Mouse (Mus musculus) liver, embryonic 15.5 days (tissue): ENCODE measurements around the gene Sh2d2a. TPM values are rescaled to one million over a fixed set of nuclear protein-coding genes. Genes with fewer than 3 reads are reported as not detected.
A peak's percentile ranks its signal among the peaks of the same experiment; 100 is the strongest.
"Not testable (repeated sequence)": the region's sequence is repeated elsewhere in the genome, so short reads cannot be mapped to it uniquely, and the experiment has no call there.

Experiments used
- ATAC-seq: fragments of 200-750 bp; cut with Nextera tagmentation; 2 replicates; pipeline ENCODE4 v1.8.0; 2017; ENCODE audit warnings: moderate number of reproducible peaks, mild to moderate bottlenecking, moderate library complexity; ENCODE audit not compliant: insufficient read depth
- H3K27ac ChIP-seq: fragments of 300-500 bp; sonication (generic); replicated peaks from 2 replicates; pipeline ENCODE4 v1.5.1; 2015; ENCODE audit warnings: mild to moderate bottlenecking, inconsistent platforms
- H3K27me3 ChIP-seq: fragments of 300-500 bp; sonication (generic); 2 replicates; pipeline ENCODE4 v1.6.1; 2015; ENCODE audit warnings: mild to moderate bottlenecking, inconsistent platforms
- H3K36me3 ChIP-seq: fragments of 300-500 bp; sonication (generic); replicated peaks from 2 replicates; pipeline ENCODE4 v1.6.1; 2015; ENCODE audit warnings: moderate library complexity, mild to moderate bottlenecking, inconsistent platforms
- H3K4me1 ChIP-seq: fragments of 300-500 bp; sonication (generic); replicated peaks from 2 replicates; pipeline ENCODE4 v1.6.1; 2015; ENCODE audit warnings: inconsistent platforms
- H3K4me2 ChIP-seq: fragments of 300-500 bp; sonication (generic); 2 replicates; pipeline ENCODE4 v1.6.1; 2015; ENCODE audit warnings: moderate library complexity, mild to moderate bottlenecking, inconsistent platforms
- H3K4me3 ChIP-seq: fragments of 300-500 bp; sonication (generic); replicated peaks from 2 replicates; pipeline ENCODE4 v1.5.1; 2015; ENCODE audit warnings: mild to moderate bottlenecking, inconsistent platforms
- H3K9ac ChIP-seq: fragments of 300-500 bp; sonication (generic); 2 replicates; pipeline ENCODE4 v1.6.1; 2015; ENCODE audit warnings: moderate library complexity, mild to moderate bottlenecking, inconsistent platforms
- H3K9me3 ChIP-seq: fragments of 300-500 bp; sonication (generic); replicated peaks from 2 replicates; pipeline ENCODE4 v1.6.1; 2016; ENCODE audit warnings: inconsistent platforms
- WGBS: fragments of 180-500 bp; shearing (Covaris S2); methylation state at CpG from one replicate; pipeline ENCODE4 v1.1.7; 2015; ENCODE audit warnings: mixed read lengths; ENCODE audit not compliant: insufficient replicate concordance; 5-methylcytosine and 5-hydroxymethylcytosine counted together
- polyA plus RNA-seq: library from polyadenylated mRNA; unstranded; fragments of >200 nt; fragmentation: Nextera tagmentation; extraction: Ambion mirVana; gene quantifications from 2 replicates; pipeline ENCODE4 v1.2.1, GENCODE M21; 2015

Sh2d2a gene
- polyA plus RNA-seq, 1 experiment from 2014 or later, result 0.18 TPM

GRCm38 (mm10) chr3:87891481-87891880 is 44.9 kb downstream of the Sh2d2a start:
- 74% methylated on average over 3 of the region's 3 CpGs for WGBS
- H3K9me3 ChIP-seq, result no peaks in the 10 kb centered on the region
- no peak for ATAC-seq
- H3K4me1 ChIP-seq, result peaks cover 21% of the 10 kb centered on the region
- H3K4me2 ChIP-seq, result no peak overlapping the region
- H3K27ac ChIP-seq, result no peak overlapping the region
- no peak overlapping the region for H3K9ac ChIP-seq
- no peak overlapping the region for H3K4me3 ChIP-seq
- H3K27me3 ChIP-seq, result no peaks in the 10 kb centered on the region
- H3K36me3 ChIP-seq, result no peaks in the 10 kb centered on the region

- no peak overlapping the region for H3K9ac ChIP-seq
- ATAC-seq, result no peak
- H3K27ac ChIP-seq, result peak overlapping the region; percentile 14
- H3K9me3 ChIP-seq, result no peaks in the 10 kb centered on the region
- 73% methylated on average over 3 of the region's 3 CpGs for WGBS
- no peak overlapping the region for H3K4me3 ChIP-seq
- H3K36me3 ChIP-seq, result no peaks in the 10 kb centered on the region
- no peaks in the 10 kb centered on the region for H3K27me3 ChIP-seq
- no peak overlapping the region for H3K4me2 ChIP-seq
- peaks cover 15% of the 10 kb centered on the region for H3K4me1 ChIP-seq
Observed at GRCm38 (mm10) chr3:87893367-87893905, 46.9 kb downstream of the Sh2d2a start.

- Histone ChIP-seq H3K36me3 (no peaks in the 10 kb centered on the region), H3K9ac (no peak overlapping the region), H3K4me2 (no peak overlapping the region), H3K27ac (0 out of 2 replicates have a peak overlapping the region, but pooled peaks have one; percentile 29), H3K9me3 (no peaks in the 10 kb centered on the region), H3K27me3 (no peaks in the 10 kb centered on the region), H3K4me3 (no peak overlapping the region), H3K4me1 (peaks cover 43% of the 10 kb centered on the region)
- 60% methylated on average over 3 of the region's 3 CpGs for WGBS
- no peak for ATAC-seq
Observed at GRCm38 (mm10) chr3:87899266-87899665, 52.7 kb downstream of the Sh2d2a start.

- Histone ChIP-seq H3K9ac (no peak overlapping the region), H3K4me2 (no peak overlapping the region), H3K27ac (peak overlapping the region; percentile 29; the same call in 1 of the 2 replicates), H3K4me3 (no peak overlapping the region), H3K9me3 (no peaks in the 10 kb centered on the region), H3K36me3 (no peaks in the 10 kb centered on the region), H3K4me1 (peaks cover 46% of the 10 kb centered on the region), H3K27me3 (no peaks in the 10 kb centered on the region)
- WGBS, result 82% methylated on average over 3 of the region's 3 CpGs
- no peak for ATAC-seq
Observed at GRCm38 (mm10) chr3:87899776-87900175, 53.2 kb downstream of the Sh2d2a start.

- no peaks in the 10 kb centered on the region for H3K27me3 ChIP-seq
- ATAC-seq, result peak; percentile 76
- peak overlapping the region; percentile 96 for H3K27ac ChIP-seq
- 8% methylated on average over 1 of the region's 1 CpGs for WGBS
- peaks cover 57% of the 10 kb centered on the region for H3K4me1 ChIP-seq
- no peaks in the 10 kb centered on the region for H3K9me3 ChIP-seq
- H3K9ac ChIP-seq, result peak overlapping the region; percentile 42
- H3K4me3 ChIP-seq, result peak overlapping the region; percentile 37
- H3K4me2 ChIP-seq, result peak overlapping the region; percentile 66
- no peaks in the 10 kb centered on the region for H3K36me3 ChIP-seq
Observed at GRCm38 (mm10) chr3:87901036-87901624, 54.6 kb downstream of the Sh2d2a start.

- Histone ChIP-seq H3K27ac (peak overlapping the region; percentile 96), H3K4me1 (peaks cover 57% of the 10 kb centered on the region), H3K4me2 (peak overlapping the region; percentile 66)
- H3K36me3 ChIP-seq, H3K9me3 ChIP-seq, H3K9ac ChIP-seq, H3K27me3 ChIP-seq, ATAC-seq, H3K4me3 ChIP-seq: not testable (repeated sequence)
- WGBS, result 43% methylated on average over 6 of the region's 6 CpGs
Observed at GRCm38 (mm10) chr3:87901959-87902358, 55.4 kb downstream of the Sh2d2a start.

GRCm38 (mm10) chr3:87903821-87904220 is 57.3 kb downstream of the Sh2d2a start:
- peaks cover 72% of the 10 kb centered on the region for H3K4me1 ChIP-seq
- H3K9ac ChIP-seq, result 0 out of 2 replicates have a peak overlapping the region, but pooled peaks have one; percentile 15
- no peaks in the 10 kb centered on the region for H3K36me3 ChIP-seq
- no peak for ATAC-seq
- no peaks in the 10 kb centered on the region for H3K27me3 ChIP-seq
- H3K27ac ChIP-seq, result peak overlapping the region; percentile 72
- H3K9me3 ChIP-seq, result no peaks in the 10 kb centered on the region
- no peak overlapping the region for H3K4me2 ChIP-seq
- no peak overlapping the region for H3K4me3 ChIP-seq
- WGBS, result 53% methylated on average over 5 of the region's 5 CpGs

Other genes with a start within 250 kb of the Sh2d2a start
- gene Arhgef11, start 229.2 kb upstream of the Sh2d2a start, polyA plus RNA-seq, result 2.7 and 3.7 TPM in 2 replicates
- gene Lrrc71, start 98.1 kb upstream of the Sh2d2a start, polyA plus RNA-seq, result 0.15 and 0.18 TPM in 2 replicates
- 0.20 and 0.26 TPM in 2 replicates for gene Ntrk1, start 51.6 kb upstream of the Sh2d2a start, polyA plus RNA-seq
- gene Insrr, start 49.8 kb upstream of the Sh2d2a start, polyA plus RNA-seq, result 0.01 TPM in 1 of 2 replicates, not detected in the other
- gene Pear1, start 22.4 kb upstream of the Sh2d2a start, polyA plus RNA-seq, result 5.7 and 6.5 TPM in 2 replicates
- 6.5 TPM in 2 replicates for gene Prcc, start 38.9 kb downstream of the Sh2d2a start, polyA plus RNA-seq
- 213 and 216 TPM in 2 replicates for gene Hdgf, start 59.6 kb downstream of the Sh2d2a start, polyA plus RNA-seq
- gene Mrpl24, start 72.8 kb downstream of the Sh2d2a start, polyA plus RNA-seq, result 30.7 and 33.5 TPM in 2 replicates
- 21.0 and 22.9 TPM in 2 replicates for gene Isg20l2, start 83.6 kb downstream of the Sh2d2a start, polyA plus RNA-seq
- 5.6 and 6.3 TPM in 2 replicates for gene Rrnad1, start 84.0 kb downstream of the Sh2d2a start, polyA plus RNA-seq
- 0.31 and 0.75 TPM in 2 replicates for gene Crabp2, start 101.9 kb downstream of the Sh2d2a start, polyA plus RNA-seq
- 2.2 and 2.3 TPM in 2 replicates for gene Nes, start 124.3 kb downstream of the Sh2d2a start, polyA plus RNA-seq
- gene Bcan, start 153.5 kb downstream of the Sh2d2a start, polyA plus RNA-seq, result 0.10 TPM in 1 of 2 replicates, not detected in the other
- gene Hapln2, start 180.8 kb downstream of the Sh2d2a start, polyA plus RNA-seq, result not detected in 2 replicates
- 14.3 and 18.1 TPM in 2 replicates for gene Gpatch4, start 196.4 kb downstream of the Sh2d2a start, polyA plus RNA-seq
- gene Naxe, start 211.7 kb downstream of the Sh2d2a start, polyA plus RNA-seq, result 75.0 and 81.5 TPM in 2 replicates
- not detected in 2 replicates for gene Ttc24, start 231.5 kb downstream of the Sh2d2a start, polyA plus RNA-seq
- 7.3 and 8.0 TPM in 2 replicates for gene Iqgap3, start 235.2 kb downstream of the Sh2d2a start, polyA plus RNA-seq